Mouse (Mus musculus) hindbrain, embryonic 16.5 days (tissue): Measurements from ENCODE around the gene Eef2kmt. TPM values are rescaled to one million over a fixed set of nuclear protein-coding genes. Genes with fewer than 3 reads are reported as not detected.

ENCODE experiments used
- ATAC-seq: fragments of 200-750 bp; cut with Nextera tagmentation; 2 replicates; pipeline ENCODE4 v1.8.0; 2017; ENCODE audit warnings: moderate TSS enrichment, moderate library complexity
- H3K27ac ChIP-seq: fragments of 300-500 bp; sonication (generic); 2 replicates; pipeline ENCODE4 v1.5.1; 2014; ENCODE audit warnings: low read depth, mild to moderate bottlenecking, control low read depth, low read length, moderate library complexity
- H3K27me3 ChIP-seq: fragments of 300-500 bp; sonication (generic); replicated peaks from 2 replicates; pipeline ENCODE4 v1.6.1; 2014; ENCODE audit warnings: low read length; ENCODE audit not compliant: control insufficient read depth, insufficient read depth
- H3K36me3 ChIP-seq: fragments of 300-500 bp; sonication (generic); 2 replicates; pipeline ENCODE4 v1.6.1; 2014; ENCODE audit warnings: mild to moderate bottlenecking, low read length, moderate library complexity, mixed read lengths; ENCODE audit not compliant: control insufficient read depth, insufficient read depth
- H3K4me1 ChIP-seq: fragments of 300-500 bp; sonication (generic); 2 replicates; pipeline ENCODE4 v1.6.1; 2014; ENCODE audit warnings: low read depth, low read length; ENCODE audit not compliant: control insufficient read depth, insufficient read depth
- H3K4me2 ChIP-seq: fragments of 300-500 bp; sonication (generic); 2 replicates; pipeline ENCODE4 v1.6.1; 2014; ENCODE audit warnings: mild to moderate bottlenecking, low read length, control low read depth, moderate library complexity
- H3K4me3 ChIP-seq: fragments of 300-500 bp; sonication (generic); 2 replicates; pipeline ENCODE4 v1.5.1; 2014; ENCODE audit warnings: mild to moderate bottlenecking, low read length, control low read depth, moderate library complexity
- H3K9ac ChIP-seq: fragments of 300-500 bp; sonication (generic); 2 replicates; pipeline ENCODE4 v1.6.1; 2014; ENCODE audit warnings: low read depth, mild to moderate bottlenecking, control low read depth, low read length, moderate library complexity
- H3K9me3 ChIP-seq: fragments of 300-500 bp; sonication (generic); 2 replicates; pipeline ENCODE4 v1.6.1; 2014; ENCODE audit warnings: mild to moderate bottlenecking, low read length, moderate library complexity; ENCODE audit not compliant: control insufficient read depth
- WGBS: fragments of 180-500 bp; shearing (Covaris S2); extraction: QIAGEN DNeasy Blood & Tissue Kit; methylation state at CpG from one replicate; pipeline ENCODE4 v1.1.7; 2014; 5-methylcytosine and 5-hydroxymethylcytosine counted together
- polyA plus RNA-seq: library from polyadenylated mRNA; unstranded; fragments of >200 nt; fragmentation: Nextera tagmentation; extraction: Ambion mirVana; gene quantifications from 2 replicates; pipeline ENCODE4 v1.2.1, GENCODE M21; 2015

Eef2kmt gene
- polyA plus RNA-seq = 9.4 and 9.5 TPM in 2 replicates

DNA sequence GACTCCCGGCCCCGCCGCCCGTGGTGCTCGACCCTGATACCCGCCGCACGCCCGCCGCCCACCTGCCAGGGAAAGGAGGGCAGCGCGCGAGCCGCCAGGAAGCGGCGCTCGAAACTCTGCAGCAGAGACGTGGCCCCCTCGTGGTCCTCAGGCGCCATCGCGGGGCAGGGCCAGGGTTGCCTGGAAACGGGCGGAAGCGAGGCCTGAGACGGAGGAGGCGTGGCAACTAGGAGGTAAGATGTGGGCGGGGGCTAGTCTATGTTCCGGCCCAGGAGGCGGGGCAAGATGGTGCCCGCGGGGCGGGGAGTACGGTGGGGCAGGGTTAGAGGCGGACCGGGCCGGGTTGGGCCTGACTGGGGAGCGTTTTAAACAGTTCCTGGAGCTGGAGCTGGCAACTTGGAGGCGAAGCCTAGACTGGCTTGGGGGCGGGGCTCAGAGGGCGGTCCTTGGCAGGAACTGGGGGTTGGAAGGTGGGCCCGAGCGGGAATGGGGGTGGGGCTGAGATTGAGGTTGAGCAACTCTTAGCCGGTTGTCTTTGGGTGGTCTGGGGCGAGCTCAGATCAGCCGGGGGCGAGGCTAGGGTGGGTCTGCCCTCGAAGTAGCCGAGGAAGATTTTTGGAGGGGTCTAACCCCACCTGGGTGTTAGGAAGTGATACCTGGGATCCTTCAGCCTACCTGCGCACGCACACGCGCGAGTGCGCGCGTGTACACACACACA, at the start of gene Eef2kmt:
Gene Eef2kmt (minus strand): TSS at position 205 of the 718 bp plus-strand sequence.
- Histone ChIP-seq H3K4me2 (peak within 1 kb of the TSS; percentile 85), H3K27me3 (no peaks in the 10 kb centered on the region), H3K4me3 (peak within 1 kb of the TSS; percentile 61), H3K9me3 (no peaks in the 10 kb centered on the region), H3K9ac (peak within 1 kb of the TSS; percentile 68), H3K4me1 (no peaks in the 10 kb centered on the region; the same call in none of the 2 replicates), H3K27ac (peak within 1 kb of the TSS; percentile 30; the same call in 1 of the 2 replicates), H3K36me3 (no peaks in the 10 kb centered on the region)
- 1% methylated on average over 57 of the region's 57 CpGs for WGBS
- ATAC-seq = peak; percentile 97

DNA sequence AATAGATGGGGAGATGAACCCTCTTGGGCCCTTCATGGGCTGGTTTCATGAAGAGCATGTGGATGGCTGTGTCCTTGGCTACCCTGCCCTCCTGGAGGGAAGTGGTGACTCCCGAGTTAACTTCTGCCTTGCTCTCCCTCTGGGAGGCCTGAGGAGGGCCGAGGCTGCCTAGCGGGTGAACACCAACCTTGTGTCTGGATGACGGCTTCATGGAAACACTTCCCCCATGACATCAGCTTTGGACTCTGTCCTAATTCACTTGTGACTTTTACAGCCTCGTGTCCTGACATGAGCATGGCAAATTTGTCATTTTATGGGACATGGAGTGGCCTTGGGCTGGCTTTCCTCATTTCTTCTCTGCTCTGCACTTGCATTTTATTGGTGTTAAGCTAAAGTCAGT, 39.5 kb upstream of the Eef2kmt start:
- Histone ChIP-seq H3K4me2 (no peak overlapping the region), H3K9ac (no peak overlapping the region), H3K4me3 (no peak overlapping the region), H3K36me3 (no peaks in the 10 kb centered on the region), H3K9me3 (no peaks in the 10 kb centered on the region), H3K27me3 (no peaks in the 10 kb centered on the region), H3K27ac (no peak overlapping the region), H3K4me1 (no peaks in the 10 kb centered on the region)
- no peak for ATAC-seq
- WGBS = 77% methylated on average over 5 of the region's 5 CpGs

DNA sequence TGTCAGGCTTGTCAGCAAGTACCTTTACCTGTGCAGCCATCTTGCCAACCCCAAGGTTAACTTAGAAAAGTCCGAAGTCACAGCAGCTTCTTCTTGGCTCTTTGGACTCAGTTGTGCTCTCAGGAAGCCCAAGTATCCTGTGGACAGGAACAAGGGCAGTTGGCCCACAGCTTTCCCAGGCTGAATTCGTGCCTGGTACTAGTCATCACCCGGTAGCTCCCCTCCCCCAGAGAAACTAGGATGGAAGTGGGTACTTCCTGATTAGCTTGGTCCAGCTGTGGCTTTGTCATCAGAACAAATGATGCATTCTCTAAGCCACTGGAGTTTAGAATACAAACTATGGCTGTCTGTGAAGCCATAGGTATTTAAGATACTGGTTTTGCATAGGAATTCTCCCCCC, 29.6 kb upstream of the Eef2kmt start:
- no peak overlapping the region for H3K4me3 ChIP-seq
- no peaks in the 10 kb centered on the region for H3K27me3 ChIP-seq
- H3K36me3 ChIP-seq = no peaks in the 10 kb centered on the region
- WGBS = 43% methylated on average over 3 of the region's 3 CpGs
- no peaks in the 10 kb centered on the region for H3K4me1 ChIP-seq
- H3K27ac ChIP-seq = no peak overlapping the region
- no peaks in the 10 kb centered on the region for H3K9me3 ChIP-seq
- H3K9ac ChIP-seq = no peak overlapping the region
- no peak for ATAC-seq
- H3K4me2 ChIP-seq = no peak overlapping the region

DNA sequence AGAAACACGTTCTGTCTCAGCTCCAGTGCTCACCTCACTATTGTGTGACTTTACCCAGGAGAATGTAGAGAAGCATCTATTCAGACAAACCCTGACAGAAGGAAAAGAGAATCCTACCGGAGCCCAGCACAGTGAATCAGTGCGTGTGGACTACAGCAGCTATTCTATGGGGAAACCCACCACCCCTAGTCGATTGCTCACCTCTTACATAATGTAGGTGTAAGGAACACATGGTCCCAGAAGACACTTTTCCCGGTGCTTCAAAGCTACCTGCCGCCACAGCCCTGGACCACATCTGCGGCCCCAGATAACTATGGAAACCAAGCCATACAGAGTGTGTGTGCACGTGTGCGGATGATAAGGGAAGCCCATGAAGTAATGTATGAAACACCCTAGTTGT, 26.9 kb upstream of the Eef2kmt start:
- Histone ChIP-seq H3K4me3 (no peak overlapping the region), H3K9me3 (no peaks in the 10 kb centered on the region), H3K9ac (no peak overlapping the region), H3K4me1 (no peaks in the 10 kb centered on the region), H3K27ac (no peak overlapping the region), H3K4me2 (no peak overlapping the region), H3K27me3 (no peaks in the 10 kb centered on the region), H3K36me3 (no peaks in the 10 kb centered on the region)
- no peak for ATAC-seq
- 87% methylated on average over 9 of the region's 9 CpGs for WGBS

DNA sequence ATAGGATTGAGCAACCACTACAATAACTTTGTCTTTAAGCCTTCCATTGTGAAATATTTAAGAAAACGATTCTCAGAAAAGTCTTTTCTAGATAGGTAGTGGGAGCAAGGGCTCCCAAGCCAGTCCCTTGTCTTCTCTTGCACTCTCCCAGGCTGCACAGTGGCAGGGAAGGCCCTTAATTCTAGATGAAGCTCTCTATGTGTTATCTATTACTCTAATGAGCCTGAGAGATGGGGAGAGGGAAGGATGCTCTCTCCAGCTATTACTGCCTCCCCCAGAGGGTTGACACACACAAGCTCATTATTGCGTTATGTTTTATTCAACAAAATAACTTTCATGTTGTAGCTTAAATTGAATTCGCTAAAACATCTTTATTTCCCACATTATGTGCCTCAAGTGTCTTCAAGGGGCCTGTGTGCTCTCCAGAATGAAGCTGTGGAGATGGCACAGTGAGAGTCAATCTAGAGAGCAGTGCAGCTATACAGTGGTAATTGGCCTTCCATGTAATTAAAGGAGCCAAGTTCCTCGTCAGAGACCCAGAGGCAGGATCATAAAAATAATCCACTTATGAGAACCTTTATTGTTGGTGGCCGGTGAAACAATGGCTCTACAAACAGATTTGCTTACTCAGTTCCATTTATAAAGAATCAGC, 23.9 kb upstream of the Eef2kmt start:
- Histone ChIP-seq H3K27ac (no peak overlapping the region), H3K9ac (no peak overlapping the region), H3K4me2 (no peak overlapping the region), H3K27me3 (no peaks in the 10 kb centered on the region), H3K36me3 (no peaks in the 10 kb centered on the region), H3K4me1 (no peaks in the 10 kb centered on the region), H3K9me3 (no peaks in the 10 kb centered on the region), H3K4me3 (no peak overlapping the region)
- WGBS = 71% methylated on average over 5 of the region's 5 CpGs
- ATAC-seq = peak; percentile 78

DNA sequence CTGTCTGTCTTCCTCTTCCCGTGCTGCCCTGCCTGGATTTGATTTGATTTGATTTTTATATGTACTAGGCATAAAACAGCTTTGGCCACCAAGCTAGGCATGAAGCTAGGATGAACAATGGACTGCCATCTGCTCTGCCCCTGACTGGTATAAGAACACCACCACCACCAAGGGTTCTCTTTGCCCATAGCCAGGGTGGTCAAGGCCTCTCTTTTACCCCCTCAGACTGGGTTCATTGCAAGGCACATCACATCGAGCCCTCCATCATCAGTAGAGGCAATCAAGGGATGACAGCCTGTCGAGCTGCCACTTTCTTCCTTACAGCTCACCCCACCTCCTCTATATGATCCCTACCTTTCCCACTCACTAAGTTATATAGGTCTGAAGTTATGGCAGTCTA, 16.6 kb upstream of the Eef2kmt start:
- no peak for ATAC-seq
- no peak overlapping the region for H3K4me3 ChIP-seq
- no peaks in the 10 kb centered on the region for H3K4me1 ChIP-seq
- H3K9me3 ChIP-seq = no peaks in the 10 kb centered on the region
- no peak overlapping the region for H3K4me2 ChIP-seq
- 76% methylated on average over 3 of the region's 3 CpGs for WGBS
- H3K27me3 ChIP-seq = no peaks in the 10 kb centered on the region
- H3K36me3 ChIP-seq = no peaks in the 10 kb centered on the region
- H3K27ac ChIP-seq = no peak overlapping the region
- no peak overlapping the region for H3K9ac ChIP-seq

DNA sequence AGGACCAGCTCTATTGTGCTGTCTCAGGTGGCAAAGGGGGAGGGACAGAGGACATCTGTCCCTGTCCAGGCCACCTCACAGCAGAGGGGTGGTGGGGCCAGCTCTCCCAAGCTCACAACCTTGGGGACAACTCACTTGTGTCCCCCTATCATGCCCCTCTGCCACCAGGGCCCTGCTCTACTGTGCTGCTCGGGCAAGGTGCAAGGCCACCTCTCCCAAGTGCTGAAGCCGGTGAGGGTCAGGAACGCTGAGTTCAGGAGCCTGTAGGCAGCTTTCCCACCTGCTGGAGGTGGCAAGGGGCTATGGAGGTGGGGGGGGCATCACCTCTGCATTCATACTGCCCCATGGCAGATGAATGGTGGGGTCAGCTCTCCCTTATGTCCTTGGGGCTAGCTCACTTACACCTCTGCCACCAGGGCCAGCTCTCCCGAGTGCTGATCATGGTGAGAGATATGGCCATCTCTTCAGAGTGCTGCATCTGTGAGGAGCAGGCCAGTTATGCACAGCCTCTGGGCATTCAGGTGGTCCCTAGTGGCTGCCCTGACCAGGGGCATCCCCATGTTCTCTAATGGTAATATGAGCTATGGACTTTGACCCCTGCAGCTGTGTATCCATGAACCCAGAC, 15.7 kb upstream of the Eef2kmt start:
- H3K36me3 ChIP-seq = no peaks in the 10 kb centered on the region
- H3K9me3 ChIP-seq = no peaks in the 10 kb centered on the region
- H3K27ac ChIP-seq = no peak overlapping the region
- H3K4me3 ChIP-seq = no peak overlapping the region
- no peak overlapping the region for H3K9ac ChIP-seq
- 95% methylated on average over 4 of the region's 4 CpGs for WGBS
- H3K4me2 ChIP-seq = no peak overlapping the region
- ATAC-seq = no peak
- H3K27me3 ChIP-seq = no peaks in the 10 kb centered on the region
- H3K4me1 ChIP-seq = no peaks in the 10 kb centered on the region

DNA sequence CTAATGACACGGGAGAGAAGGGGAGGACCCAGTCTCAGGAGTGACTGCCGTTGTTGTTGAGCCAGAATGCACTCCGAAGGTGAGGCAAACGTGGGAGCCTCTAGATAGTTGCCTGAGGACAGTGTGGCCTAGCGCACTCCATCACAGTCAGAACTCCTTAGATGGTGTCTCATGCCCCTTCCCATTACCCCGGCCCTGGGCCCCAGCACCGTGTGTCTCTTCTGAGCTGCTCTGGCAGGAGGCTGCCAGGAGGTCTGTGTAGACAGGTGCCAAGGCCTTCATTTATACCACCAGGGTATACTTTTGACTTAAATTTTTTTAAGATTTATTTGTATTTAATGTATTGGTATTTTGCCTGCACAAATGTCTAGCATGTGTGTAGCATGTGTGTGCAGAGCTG, 8.1 kb upstream of the Eef2kmt start:
- H3K4me2 ChIP-seq = no peak overlapping the region
- no peaks in the 10 kb centered on the region for H3K36me3 ChIP-seq
- no peaks in the 10 kb centered on the region; the same call in 1 of the 2 replicates for H3K9me3 ChIP-seq
- H3K9ac ChIP-seq = no peak overlapping the region
- H3K27me3 ChIP-seq = no peaks in the 10 kb centered on the region
- H3K4me3 ChIP-seq = no peak overlapping the region
- ATAC-seq = no peak
- no peak overlapping the region for H3K27ac ChIP-seq
- WGBS = 86% methylated on average over 7 of the region's 7 CpGs
- H3K4me1 ChIP-seq = no peaks in the 10 kb centered on the region

DNA sequence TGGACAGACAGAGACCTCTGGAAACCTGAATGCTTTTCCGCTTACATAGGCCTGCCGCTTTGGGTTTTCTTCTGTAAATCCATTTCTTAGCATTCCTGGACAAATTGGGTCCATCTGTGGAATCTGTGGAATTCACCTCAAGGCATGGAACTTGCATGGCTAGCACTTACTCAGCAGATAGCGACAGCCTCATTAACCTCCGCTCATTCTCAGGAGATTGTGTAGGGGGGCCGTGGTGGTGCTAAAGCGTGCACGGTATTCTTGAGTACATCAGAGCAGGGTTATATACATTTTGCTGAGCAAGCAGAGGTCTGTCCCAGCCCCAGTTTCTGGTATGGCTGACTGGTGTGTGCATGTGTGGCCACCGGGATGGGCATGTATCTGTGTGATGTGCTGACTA, 7.4 kb upstream of the Eef2kmt start:
- Histone ChIP-seq H3K4me3 (no peak overlapping the region), H3K36me3 (no peaks in the 10 kb centered on the region), H3K9ac (no peak overlapping the region), H3K27ac (no peak overlapping the region), H3K4me2 (no peak overlapping the region), H3K9me3 (no peaks in the 10 kb centered on the region; the same call in 1 of the 2 replicates), H3K4me1 (no peaks in the 10 kb centered on the region), H3K27me3 (no peaks in the 10 kb centered on the region)
- WGBS = 73% methylated on average over 8 of the region's 8 CpGs
- no peak for ATAC-seq
